Mouse (Mus musculus): ENCODE data around the gene H2-DMb1. TPM values are rescaled to one million over a fixed set of nuclear protein-coding genes. Genes with fewer than 3 reads are reported as not detected.

Gene H2-DMb1
- total RNA-seq, 2 experiments from 2014 or later = 1.1 to 1.7 TPM

- intact Hi-C loops (cut with DNase I) = loop anchor here (5.0 to 10.0 kb wide), 2 partner anchors 464 to 771 kb away; partner anchors contain the start of genes C2, Ehmt2 and Gpsm3
- H3K4me3 ChIP-seq = peak overlapping the region; percentile 81
- no peak for DNase-seq (ENCODE audit: extremely low spot score in 1 of 2, low spot score in 2 of 2)
- peak overlapping the region; percentile 100 for H3K27ac ChIP-seq
- TF ChIP-seq CTCF (IDR thresholded peaks at IDR 0.05) = no peak
These were observed 29.4 kb upstream of the H2-DMb1 start for GRCm38 (mm10) chr17:34123518-34123917.

DNA sequence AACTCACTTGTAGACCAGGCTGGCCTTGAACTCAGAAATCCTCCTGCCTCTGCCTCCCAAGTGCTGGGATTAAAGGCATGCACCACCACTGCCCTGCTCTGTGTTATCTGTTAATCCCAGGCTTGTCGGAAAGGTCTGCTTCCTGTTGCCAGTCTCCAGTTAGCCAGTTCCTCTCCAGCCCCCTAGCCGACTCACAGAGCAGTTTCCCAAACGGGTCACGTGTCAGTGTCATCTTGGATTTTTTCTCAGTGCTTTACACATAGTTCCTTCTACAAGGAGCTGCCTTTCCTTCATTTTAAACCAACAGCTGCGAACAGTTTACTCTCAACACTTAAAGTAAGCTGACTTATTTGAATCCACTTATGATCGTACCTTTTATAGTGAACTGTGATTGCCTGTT lies 28.2 kb upstream of the H2-DMb1 start:
- H3K4me3 ChIP-seq = no peak overlapping the region
- no peak for DNase-seq (ENCODE audit: extremely low spot score in 1 of 2, low spot score in 2 of 2)
- no peak overlapping the region for H3K27ac ChIP-seq
- intact Hi-C loops (cut with DNase I) = loop anchor here (5.0 to 10.0 kb wide), 2 partner anchors 463 to 770 kb away; partner anchors contain the start of genes C2, Ehmt2 and Gpsm3
- no peak for TF ChIP-seq CTCF (IDR thresholded peaks at IDR 0.05)

GRCm38 (mm10) chr17:34126826-34127420 lies 25.9 kb upstream of the H2-DMb1 start:
- no peak overlapping the region for H3K4me3 ChIP-seq
- no peak for DNase-seq (ENCODE audit: extremely low spot score in 1 of 2, low spot score in 2 of 2)
- H3K27ac ChIP-seq = peak overlapping the region; percentile 80
- intact Hi-C loops (cut with DNase I) = loop anchor here (10.0 kb wide), 1 partner anchor 768 kb away; the partner anchor contains the start of genes C2 and Ehmt2
- TF ChIP-seq CTCF (IDR thresholded peaks at IDR 0.05) = no peak

DNA sequence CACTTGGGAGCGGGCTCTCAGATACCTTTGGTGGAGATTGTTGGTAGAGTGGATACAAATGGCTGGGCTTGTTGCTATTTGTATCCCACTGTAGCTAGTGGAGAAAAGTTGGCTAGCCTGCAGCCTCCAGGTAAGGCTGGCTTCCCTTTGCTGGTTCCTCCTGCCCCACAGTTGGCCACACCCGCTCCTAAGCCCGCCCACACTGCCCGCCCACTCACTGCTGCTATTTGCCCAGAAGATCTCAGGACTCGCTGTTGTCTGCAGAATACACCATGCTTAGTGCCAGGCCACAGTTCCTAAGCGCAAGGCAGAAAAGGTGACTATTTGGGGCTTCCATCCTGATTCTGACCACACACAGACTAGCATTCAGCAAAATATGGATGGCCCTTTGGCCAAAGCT lies 25.4 kb upstream of the H2-DMb1 start:
- intact Hi-C loops (cut with DNase I) = loop anchor here (10.0 kb wide), 1 partner anchor 767 kb away; the partner anchor contains the start of genes C2 and Ehmt2
- peak overlapping the region; percentile 80 for H3K27ac ChIP-seq
- DNase-seq (ENCODE audit: extremely low spot score in 1 of 2, low spot score in 2 of 2) = peak; percentile 58 to 67
- no peak overlapping the region for H3K4me3 ChIP-seq
- TF ChIP-seq CTCF (IDR thresholded peaks at IDR 0.05) = no peak

DNA sequence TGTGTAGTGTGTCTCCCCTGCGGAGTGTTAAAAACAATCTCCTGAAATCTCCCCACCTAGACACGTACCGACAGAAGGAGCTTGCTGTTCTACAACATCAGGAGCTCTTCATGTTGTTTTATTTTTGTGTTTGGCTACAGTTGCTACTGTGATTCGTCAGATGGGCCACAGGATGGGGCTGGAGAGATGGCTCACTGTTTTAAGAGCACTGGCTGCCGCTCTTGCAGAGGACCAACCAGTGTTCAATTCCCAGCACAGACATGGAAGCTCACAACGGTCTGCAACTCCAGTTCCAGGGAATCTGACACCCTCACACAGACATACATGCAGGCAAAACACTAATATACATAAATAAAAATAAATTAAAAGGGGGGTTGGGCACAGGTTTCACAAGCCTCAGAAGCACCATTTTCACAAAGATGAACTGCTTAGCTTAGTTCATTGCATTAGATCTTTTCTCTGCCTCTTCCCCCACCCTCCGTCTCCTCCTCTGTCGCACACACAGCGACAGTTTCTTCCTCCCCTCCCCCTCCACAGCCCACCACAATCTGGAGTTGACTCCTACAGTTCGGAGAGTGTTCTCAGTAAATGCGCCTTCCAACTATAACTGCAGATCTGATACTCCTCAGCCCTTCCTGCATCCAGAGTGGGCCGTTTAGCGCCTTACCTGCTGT lies 24.5 kb upstream of the H2-DMb1 start:
- intact Hi-C loops (cut with DNase I) = loop anchor here (10.0 kb wide), 1 partner anchor 766 kb away; the partner anchor contains the start of genes C2 and Ehmt2
- peak; percentile 59 to 62 for DNase-seq (ENCODE audit: extremely low spot score in 1 of 2, low spot score in 2 of 2)
- TF ChIP-seq CTCF (IDR thresholded peaks at IDR 0.05) = peak; percentile 18
- H3K4me3 ChIP-seq = peak overlapping the region; percentile 11; the same call in 1 of the 2 replicates
- peak overlapping the region; percentile 80 for H3K27ac ChIP-seq

- intact Hi-C loops (cut with DNase I) = loop anchor here (10.0 kb wide), 1 partner anchor 766 kb away; the partner anchor contains the start of genes C2 and Ehmt2
- TF ChIP-seq CTCF (IDR thresholded peaks at IDR 0.05) = peak; percentile 7; the same call in 1 of the 2 replicates
- Histone ChIP-seq H3K27ac (peak overlapping the region; percentile 80), H3K4me3 (peak overlapping the region; percentile 11; the same call in 1 of the 2 replicates)
- no peak for DNase-seq (ENCODE audit: extremely low spot score in 1 of 2, low spot score in 2 of 2)
These were observed 23.7 kb upstream of the H2-DMb1 start for GRCm38 (mm10) chr17:34128944-34129791.

DNA sequence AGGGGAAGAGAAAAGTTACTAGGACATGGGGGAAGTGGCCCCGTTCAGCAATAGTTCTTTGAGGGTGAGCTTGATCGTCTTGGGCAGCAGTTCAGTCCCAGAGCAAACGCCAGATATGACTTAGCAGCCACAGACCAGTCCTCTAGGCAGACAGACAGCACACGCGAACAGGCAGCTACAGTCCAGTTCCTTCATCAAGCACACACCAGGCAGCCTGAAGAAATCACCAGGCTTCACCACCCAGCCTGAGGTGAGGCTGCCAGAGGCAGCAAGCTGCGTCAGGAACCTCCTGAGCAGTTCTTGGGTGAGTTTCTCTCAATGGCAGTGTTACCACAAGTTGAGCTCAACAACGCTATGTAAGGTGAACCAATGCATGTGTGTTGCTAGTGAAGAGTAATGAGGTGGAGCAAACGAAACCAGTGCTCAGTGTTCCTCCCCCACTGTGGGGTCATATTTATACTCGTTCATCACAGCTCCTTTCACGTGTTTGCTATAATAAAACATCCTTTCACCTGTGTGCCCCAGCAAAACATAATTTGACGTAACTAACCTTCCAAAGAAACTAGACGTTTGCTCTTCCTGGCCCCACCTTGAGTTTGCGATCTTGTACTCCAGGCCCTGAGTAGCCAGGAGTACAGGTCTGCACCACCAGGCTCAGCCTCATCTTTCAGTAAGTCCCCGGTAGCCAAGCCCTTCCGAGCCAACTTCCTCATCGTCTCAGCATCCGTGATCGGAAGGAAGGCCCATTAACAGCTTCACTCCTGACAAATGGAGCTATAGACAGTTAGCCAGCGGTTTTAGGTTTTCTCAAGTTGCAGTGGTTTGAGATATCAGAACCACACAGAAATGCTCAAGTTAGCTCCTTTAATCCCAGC lies 22.6 kb upstream of the H2-DMb1 start:
- no peak for TF ChIP-seq CTCF (IDR thresholded peaks at IDR 0.05)
- no peak for DNase-seq (ENCODE audit: extremely low spot score in 1 of 2, low spot score in 2 of 2)
- intact Hi-C loops (cut with DNase I) = no loop called here
- Histone ChIP-seq H3K4me3 (no peak overlapping the region), H3K27ac (no peak overlapping the region)

DNA sequence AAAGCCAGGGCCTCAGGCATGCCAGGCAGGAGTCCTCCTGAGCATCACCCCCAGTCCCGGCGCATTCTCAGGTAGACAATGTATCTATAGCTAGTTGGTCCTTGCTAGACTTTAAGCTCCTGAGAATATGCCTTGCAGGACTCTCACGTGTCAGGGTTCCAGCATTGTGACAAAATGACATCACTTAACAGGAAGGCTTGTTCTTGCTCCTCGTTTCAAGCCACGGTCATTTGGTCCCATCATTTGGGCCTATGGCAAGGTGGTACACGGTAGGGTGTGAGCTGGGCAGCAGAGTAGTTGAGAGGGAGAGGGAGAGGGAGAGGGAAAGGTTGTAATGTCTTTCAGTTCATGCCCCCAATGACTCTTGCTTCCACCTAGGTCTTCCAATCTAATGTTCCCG lies 21.0 kb upstream of the H2-DMb1 start:
- intact Hi-C loops (cut with DNase I) = no loop called here
- H3K27ac ChIP-seq = no peak overlapping the region
- DNase-seq (ENCODE audit: extremely low spot score in 1 of 2, low spot score in 2 of 2) = no peak
- H3K4me3 ChIP-seq = no peak overlapping the region
- TF ChIP-seq CTCF (IDR thresholded peaks at IDR 0.05) = no peak

GRCm38 (mm10) chr17:34133289-34133688 lies 19.6 kb upstream of the H2-DMb1 start:
- no peak overlapping the region for H3K27ac ChIP-seq
- TF ChIP-seq CTCF (IDR thresholded peaks at IDR 0.05) = peak; percentile 18
- intact Hi-C loops (cut with DNase I) = no loop called here
- no peak overlapping the region for H3K4me3 ChIP-seq
- DNase-seq (ENCODE audit: extremely low spot score in 1 of 2, low spot score in 2 of 2) = no peak

- no peak for TF ChIP-seq CTCF (IDR thresholded peaks at IDR 0.05)
- no peak overlapping the region for H3K27ac ChIP-seq
- no peak overlapping the region for H3K4me3 ChIP-seq
- intact Hi-C loops (cut with DNase I) = loop anchor here (2.0 kb wide), 1 partner anchor 34 kb away; no protein-coding TSS in a partner anchor
- DNase-seq (ENCODE audit: extremely low spot score in 1 of 2, low spot score in 2 of 2) = no peak
These were observed 18.4 kb upstream of the H2-DMb1 start for GRCm38 (mm10) chr17:34134451-34134850.

All from left cerebral cortex, adult 2 months (tissue).